Mouse (Mus musculus) MEL (cell line): ENCODE measurements around the gene Pelp1. TPM values are rescaled to one million over a fixed set of nuclear protein-coding genes. Genes with fewer than 3 reads are reported as not detected.

Source experiments
- DNase-seq: peaks from one replicate; pipeline ENCODE4 v3.0.0; 2011; ENCODE audit warnings: low read depth, low spot score
- H3K27ac ChIP-seq: 2 replicates; pipeline ENCODE4 v1.5.1; 2012; ENCODE audit warnings: low read depth, mild to moderate bottlenecking, control low read depth, low read length, moderate library complexity; ENCODE audit not compliant: control insufficient read depth
- H3K27me3 ChIP-seq, 2 experiments: fragments of 150-350 bp in 1 of 2; sonication (generic) in 1 of 2; 2 replicates each; pipeline ENCODE4 v1.6.1; 2012; ENCODE audit warnings: low read length in 2 of 2, mild to moderate bottlenecking in 2 of 2, improper control_type of control experiment in 1 of 2, moderate library complexity in 1 of 2; ENCODE audit not compliant: insufficient read depth in 2 of 2, control insufficient read depth in 1 of 2
- H3K36me3 ChIP-seq, 2 experiments: 2 replicates each; pipeline ENCODE4 v1.6.1; 2012 to 2014; ENCODE audit warnings: low read length in 2 of 2, improper control_type of control experiment in 1 of 2, inconsistent platforms in 1 of 2, mild to moderate bottlenecking in 1 of 2; ENCODE audit not compliant: insufficient read depth in 2 of 2, control insufficient read depth in 1 of 2
- H3K4me1 ChIP-seq, 2 experiments: fragments of 150-350 bp in 1 of 2; sonication (generic) in 1 of 2; 2 replicates each; pipeline ENCODE4 v1.6.1; 2012; ENCODE audit warnings: low read length in 2 of 2, improper control_type of control experiment in 1 of 2, mild to moderate bottlenecking in 1 of 2; ENCODE audit not compliant: insufficient read depth in 2 of 2, control insufficient read depth in 1 of 2
- H3K4me3 ChIP-seq, 2 experiments: fragments of 150-350 bp in 1 of 2; sonication (generic) in 1 of 2; 2 replicates each; pipeline ENCODE4 v1.5.1; 2012; ENCODE audit warnings: low read depth in 2 of 2, low read length in 2 of 2, mild to moderate bottlenecking in 2 of 2, moderate library complexity in 2 of 2, control low read depth in 1 of 2, improper control_type of control experiment in 1 of 2; ENCODE audit not compliant: control insufficient read depth in 1 of 2, insufficient read depth in 1 of 2
- H3K79me2 ChIP-seq: 2 replicates; pipeline ENCODE4 v1.6.1; 2012; ENCODE audit warnings: mild to moderate bottlenecking, low read length, moderate library complexity; ENCODE audit not compliant: control insufficient read depth, poor library complexity, insufficient read depth
- H3K9ac ChIP-seq: 2 replicates; pipeline ENCODE4 v1.6.1; 2012; ENCODE audit warnings: low read depth, mild to moderate bottlenecking, control low read depth, low read length, moderate library complexity; ENCODE audit not compliant: control insufficient read depth, poor library complexity, severe bottlenecking
- H3K9me3 ChIP-seq: fragments of 150-350 bp; sonication (generic); replicated peaks from 2 replicates; pipeline ENCODE4 v1.6.1; 2012; ENCODE audit warnings: mild to moderate bottlenecking, low read length, improper control_type of control experiment, moderate library complexity; ENCODE audit not compliant: insufficient read depth
- ELF1 ChIP-seq: IDR thresholded peaks from 2 replicates; pipeline ENCODE4 v1.6.1; 2014; ENCODE audit warnings: low read depth, mild to moderate bottlenecking, inconsistent platforms, low read length, improper control_type of control experiment, moderate library complexity
- EP300 ChIP-seq, 2 experiments: IDR thresholded peaks; 2 replicates each; pipeline ENCODE4 v1.6.1; 2011; ENCODE audit warnings: improper control_type of control experiment in 2 of 2, low read length in 2 of 2, low read depth in 1 of 2, mild to moderate bottlenecking in 1 of 2
- GABPA ChIP-seq: IDR thresholded peaks from 2 replicates; pipeline ENCODE4 v1.6.1; 2012; ENCODE audit warnings: low read depth, mild to moderate bottlenecking, inconsistent platforms, low read length, improper control_type of control experiment, moderate library complexity
- GATA1 ChIP-seq: IDR thresholded peaks from 2 replicates; pipeline ENCODE4 v1.6.1; 2011; ENCODE audit warnings: low read depth, low read length, improper control_type of control experiment
- MAFK ChIP-seq: IDR thresholded peaks from 2 replicates; pipeline ENCODE4 v1.6.1; 2011; ENCODE audit warnings: low read depth, mild to moderate bottlenecking, low read length, improper control_type of control experiment, borderline replicate concordance
- MAX ChIP-seq: IDR thresholded peaks from 2 replicates; pipeline ENCODE4 v1.6.1; 2011; ENCODE audit warnings: low read length, improper control_type of control experiment
- MAZ ChIP-seq: IDR thresholded peaks from 2 replicates; pipeline ENCODE4 v1.6.1; 2012; ENCODE audit warnings: low read depth, mild to moderate bottlenecking, inconsistent platforms, low read length, improper control_type of control experiment
- MXI1 ChIP-seq: IDR thresholded peaks from 2 replicates; pipeline ENCODE4 v1.6.1; 2011; ENCODE audit warnings: mild to moderate bottlenecking, low read depth, low read length, improper control_type of control experiment
- MYB ChIP-seq: IDR thresholded peaks from 2 replicates; pipeline ENCODE4 v1.6.1; 2011; ENCODE audit warnings: mild to moderate bottlenecking, low read depth, low read length, improper control_type of control experiment
- MYC ChIP-seq: IDR thresholded peaks from 2 replicates; pipeline ENCODE4 v1.6.1; 2011; ENCODE audit warnings: low read depth, mild to moderate bottlenecking, low read length, improper control_type of control experiment, moderate library complexity
- POLR2AphosphoS2 ChIP-seq: IDR thresholded peaks from 2 replicates; pipeline ENCODE4 v1.6.1; 2011; ENCODE audit warnings: low read length, improper control_type of control experiment
- POLR2AphosphoS5 ChIP-seq: IDR thresholded peaks from 2 replicates; pipeline ENCODE4 v1.6.1; 2012; ENCODE audit warnings: low read depth, borderline replicate concordance, mild to moderate bottlenecking, inconsistent platforms, low read length, moderate library complexity, mixed read lengths
- RCOR1 ChIP-seq: IDR thresholded peaks from 2 replicates; pipeline ENCODE4 v1.6.1; 2012; ENCODE audit warnings: low read depth, mild to moderate bottlenecking, inconsistent platforms, low read length, improper control_type of control experiment
- TAL1 ChIP-seq: IDR thresholded peaks from 2 replicates; pipeline ENCODE4 v1.6.1; 2012; ENCODE audit warnings: mild to moderate bottlenecking, inconsistent platforms, low read length, moderate library complexity, mixed read lengths
- TBP ChIP-seq: IDR thresholded peaks from 2 replicates; pipeline ENCODE4 v1.8.0; 2011; ENCODE audit warnings: low read depth, low read length, improper control_type of control experiment
- TCF12 ChIP-seq: IDR thresholded peaks from 2 replicates; pipeline ENCODE4 v1.6.1; 2014; ENCODE audit warnings: low read depth, mild to moderate bottlenecking, inconsistent platforms, low read length, improper control_type of control experiment, moderate library complexity
- UBTF ChIP-seq: IDR thresholded peaks from 2 replicates; pipeline ENCODE4 v1.6.1; 2012; ENCODE audit warnings: low read depth, mild to moderate bottlenecking, inconsistent platforms, low read length, improper control_type of control experiment, moderate library complexity, borderline replicate concordance; ENCODE audit not compliant: insufficient read depth
- ZMIZ1 ChIP-seq: IDR thresholded peaks from 2 replicates; pipeline ENCODE4 v1.6.1; 2012; ENCODE audit warnings: low read depth, mild to moderate bottlenecking, inconsistent platforms, low read length, improper control_type of control experiment, moderate library complexity
- polyA plus RNA-seq, 2 experiments: library from polyadenylated mRNA; stranded (reverse) in 1 of 2; unstranded in 1 of 2; fragments of >175 nt in 1 of 2; fragments of >200 nt in 1 of 2; gene quantifications; 2 replicates each; pipeline versions ENCODE4 v1.2.1 to v1.2.4; 2012; ENCODE audit warnings: low replicate concordance in 2 of 2, low read depth in 1 of 2; ENCODE audit not compliant: insufficient read length in 2 of 2, insufficient read depth in 1 of 2, missing spikeins in 1 of 2
- total RNA-seq: library from RNA; depleted of rRNA; stranded (reverse); fragments of 300-350 nt; gene quantifications from 2 replicates; pipeline ENCODE4 v1.2.3, GENCODE M21; 2012

Pelp1 gene
- total and polyA plus RNA-seq, 3 experiments: 50.6 to 70.1 TPM; not detected in 1

DNA sequence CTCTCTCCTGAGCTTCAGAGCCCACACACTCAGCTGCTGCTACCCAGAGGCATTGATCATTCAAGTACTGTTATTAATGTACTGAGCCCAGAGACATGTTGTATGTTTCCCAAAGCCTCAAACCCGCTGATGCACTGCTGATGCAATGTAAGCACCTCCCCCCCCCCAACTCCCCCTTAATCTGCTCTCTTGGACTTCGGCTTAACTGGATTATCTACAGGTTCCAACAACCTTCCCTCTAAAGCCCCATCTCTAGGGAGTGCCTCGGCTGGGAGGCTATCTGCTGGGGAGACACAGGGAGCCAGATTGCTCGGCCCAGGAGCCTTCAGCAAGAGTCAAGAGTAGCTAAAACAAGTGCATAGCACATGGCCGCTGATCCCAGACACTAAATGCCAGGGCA, 22.4 kb downstream of the Pelp1 start:
- TF ChIP-seq MAFK (no peak), MYB (no peak), MXI1 (no peak), TBP (no peak), TAL1 (no peak), ELF1 (no peak), ZMIZ1 (no peak), MYC (no peak), MAX (no peak)
- no peak overlapping the region for H3K9ac ChIP-seq
- H3K27me3 ChIP-seq: no peaks in the 10 kb centered on the region
- no peak overlapping the region for H3K4me3 ChIP-seq
- H3K79me2 ChIP-seq: no peaks in the 10 kb centered on the region
- no peak overlapping the region for H3K27ac ChIP-seq
- peaks cover 0 to 5% of the 10 kb centered on the region in 2 experiments; a peak in 1 of 4 replicates for H3K36me3 ChIP-seq
- H3K4me1 ChIP-seq: no peaks in the 10 kb centered on the region
- no peaks in the 10 kb centered on the region for H3K9me3 ChIP-seq
- no peak for DNase-seq

DNA sequence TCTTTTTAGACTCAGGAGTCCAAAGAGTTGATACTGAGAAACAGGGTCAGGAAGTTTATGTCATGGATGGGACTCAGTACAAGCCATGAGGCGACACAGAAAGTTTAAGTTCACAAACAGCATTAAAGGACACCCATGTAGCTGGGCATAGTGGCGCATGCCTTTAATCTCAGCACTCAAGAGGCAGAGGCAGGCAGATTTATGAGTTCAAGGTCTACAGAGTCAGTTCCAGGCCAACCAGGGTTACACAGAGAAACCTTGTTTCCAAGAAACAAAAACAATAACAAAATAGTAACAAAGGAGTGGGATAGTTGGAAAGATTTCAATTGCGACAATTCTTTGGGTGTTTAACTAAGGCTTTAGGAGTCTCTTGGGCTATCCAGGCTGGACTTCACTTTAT, 25.7 kb downstream of the Pelp1 start:
- Histone ChIP-seq H3K27me3 (no peaks in the 10 kb centered on the region), H3K4me1 (peaks cover 5 to 17% of the 10 kb centered on the region in 2 experiments), H3K36me3 (peaks cover 0 to 15% of the 10 kb centered on the region in 2 experiments; a peak in 2 of 4 replicates), H3K9ac (no peak overlapping the region), H3K79me2 (no peaks in the 10 kb centered on the region), H3K27ac (no peak overlapping the region), H3K9me3 (no peaks in the 10 kb centered on the region), H3K4me3 (no peak overlapping the region)
- TF ChIP-seq TCF12: no peak
- TF ChIP-seq GABPA: no peak
- no peak for TF ChIP-seq MAZ
- no peak for TF ChIP-seq UBTF
- no peak for TF ChIP-seq EP300 (IDR thresholded peaks at IDR 0.05; ENCODE audit: low read depth in 1 of 2, low read length in 2 of 2)
- no peak for TF ChIP-seq POLR2AphosphoS5
- no peak for DNase-seq

DNA sequence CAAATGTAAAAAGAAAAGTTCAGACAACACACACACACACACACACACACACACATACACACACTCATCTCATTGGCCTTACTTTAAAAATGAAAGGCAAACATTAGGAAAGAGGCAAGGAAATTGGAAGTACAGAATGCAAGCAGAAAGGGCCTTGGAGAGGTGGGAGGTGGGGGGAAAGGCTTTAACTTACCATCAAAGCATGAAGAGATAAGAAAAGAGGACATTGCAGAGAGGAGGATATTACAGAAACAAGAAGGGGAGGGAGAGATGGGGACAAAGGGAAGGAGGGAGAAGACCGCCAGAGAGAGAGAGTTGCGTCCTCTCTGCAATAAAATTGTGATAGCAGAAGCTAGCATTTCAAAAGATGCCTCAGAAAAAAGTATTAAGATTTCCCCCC, 28.5 kb downstream of the Pelp1 start:
- Histone ChIP-seq H3K9ac (no peak overlapping the region), H3K9me3 (no peaks in the 10 kb centered on the region), H3K27ac (no peak overlapping the region), H3K79me2 (no peaks in the 10 kb centered on the region), H3K4me3 (no peak overlapping the region), H3K27me3 (peaks cover 0 to 2% of the 10 kb centered on the region in 2 experiments; a peak in 1 of 4 replicates), H3K36me3 (peaks cover 0 to 15% of the 10 kb centered on the region in 2 experiments; a peak in 2 of 4 replicates), H3K4me1 (peaks cover 5 to 17% of the 10 kb centered on the region in 2 experiments)
- TF ChIP-seq MYB (no peak), EP300 (IDR thresholded peaks at IDR 0.05; ENCODE audit: low read depth in 1 of 2, low read length in 2 of 2) (no peak), POLR2AphosphoS2 (no peak), GATA1 (peak; percentile 56; the same call in 1 of the 2 replicates), RCOR1 (no peak), MAZ (0 out of 2 replicates have a peak, but pooled peaks have one; percentile 40)
- DNase-seq: peak; percentile 54
